Mouse (Mus musculus) heart, postnatal 0 days (tissue): ENCODE data around the gene Ankrd60.

Source experiments
- CTCF ChIP-seq: IDR thresholded peaks from 2 replicates; pipeline ENCODE4 v1.5.1; 2016; ENCODE audit warnings: antibody characterized with exemption, control low read depth, low read depth
- EP300 ChIP-seq: IDR thresholded peaks from 2 replicates; pipeline ENCODE4 v1.6.1; 2016; ENCODE audit warnings: antibody characterized with exemption, low read depth

GRCm38 (mm10) chr2:173619132-173619531 lies 41.0 kb upstream of the Ankrd60 start:
- TF ChIP-seq EP300 (no peak), CTCF (no peak)
